Mouse (Mus musculus) adrenal gland, postnatal 10 days (tissue): Measurements from ENCODE around the gene Methig1. TPM values are rescaled to one million over a fixed set of nuclear protein-coding genes. Genes with fewer than 3 reads are reported as not detected.
"Not testable (repeated sequence)": the region's sequence is repeated elsewhere in the genome, so short reads cannot be mapped to it uniquely, and the experiment has no call there.

Experiments
- DNase-seq: peaks from one replicate; pipeline ENCODE4 v3.0.0; 2021; ENCODE audit warnings: mixed read lengths
- total RNA-seq, 2 experiments: library from RNA; stranded (reverse); gene quantifications; 2 replicates each; pipeline ENCODE4 v1.2.3; 2021

Methig1 gene
- total RNA-seq, 2 experiments from 2014 or later = 0.67 TPM; not detected in 1

- no peak for DNase-seq
Observed at GRCm38 (mm10) chr15:100400592-100401250, 47.8 kb downstream of the Methig1 start.

- DNase-seq = no peak
Observed at GRCm38 (mm10) chr15:100401811-100402210, 48.9 kb downstream of the Methig1 start.

- DNase-seq = no peak
Observed at GRCm38 (mm10) chr15:100402347-100402746, 49.4 kb downstream of the Methig1 start.

GRCm38 (mm10) chr15:100402798-100403197 lies 49.8 kb downstream of the Methig1 start:
- DNase-seq = peak; percentile 55

GRCm38 (mm10) chr15:100403318-100404000 lies 50.5 kb downstream of the Methig1 start:
- peak; percentile 72 for DNase-seq

GRCm38 (mm10) chr15:100406088-100406487 lies 53.1 kb downstream of the Methig1 start:
- DNase-seq = no peak

- DNase-seq = peak; percentile 74
Observed at GRCm38 (mm10) chr15:100410918-100411672, 58.1 kb downstream of the Methig1 start.

GRCm38 (mm10) chr15:100411731-100412130 lies 58.8 kb downstream of the Methig1 start:
- DNase-seq = no peak

GRCm38 (mm10) chr15:100413306-100413705 lies 60.4 kb downstream of the Methig1 start:
- no peak for DNase-seq

- no peak for DNase-seq
Observed at GRCm38 (mm10) chr15:100414011-100414410, 61.1 kb downstream of the Methig1 start.

GRCm38 (mm10) chr15:100414942-100415341 lies 62.0 kb downstream of the Methig1 start:
- DNase-seq = no peak

GRCm38 (mm10) chr15:100415684-100416083 lies 62.7 kb downstream of the Methig1 start:
- peak; percentile 50 for DNase-seq

GRCm38 (mm10) chr15:100417854-100418450 lies 65.0 kb downstream of the Methig1 start:
- no peak for DNase-seq

- DNase-seq = peak; percentile 74
Observed at GRCm38 (mm10) chr15:100419311-100419710, 66.4 kb downstream of the Methig1 start.

GRCm38 (mm10) chr15:100419901-100420745 lies 67.2 kb downstream of the Methig1 start:
- no peak for DNase-seq

- no peak for DNase-seq
Observed at GRCm38 (mm10) chr15:100421059-100421757, 68.3 kb downstream of the Methig1 start.

- not testable (repeated sequence) for DNase-seq
Observed at GRCm38 (mm10) chr15:100421758-100422197, 68.8 kb downstream of the Methig1 start, which contains the start of gene Gm5475. Gm5475 (plus strand) TSS chr15:100422147.

GRCm38 (mm10) chr15:100422476-100422875 lies 69.5 kb downstream of the Methig1 start:
- peak; percentile 65 for DNase-seq

GRCm38 (mm10) chr15:100422899-100423860 lies 70.2 kb downstream of the Methig1 start:
- peak; percentile 99 for DNase-seq

- no peak for DNase-seq
Observed at GRCm38 (mm10) chr15:100423916-100424315, 71.0 kb downstream of the Methig1 start.
